Mouse (Mus musculus): ENCODE data around the gene Ccdc7a.
"Not testable (repeated sequence)": the region's sequence is repeated elsewhere in the genome, so short reads cannot be mapped to it uniquely, and the experiment has no call there.

Gene Ccdc7a

DNA sequence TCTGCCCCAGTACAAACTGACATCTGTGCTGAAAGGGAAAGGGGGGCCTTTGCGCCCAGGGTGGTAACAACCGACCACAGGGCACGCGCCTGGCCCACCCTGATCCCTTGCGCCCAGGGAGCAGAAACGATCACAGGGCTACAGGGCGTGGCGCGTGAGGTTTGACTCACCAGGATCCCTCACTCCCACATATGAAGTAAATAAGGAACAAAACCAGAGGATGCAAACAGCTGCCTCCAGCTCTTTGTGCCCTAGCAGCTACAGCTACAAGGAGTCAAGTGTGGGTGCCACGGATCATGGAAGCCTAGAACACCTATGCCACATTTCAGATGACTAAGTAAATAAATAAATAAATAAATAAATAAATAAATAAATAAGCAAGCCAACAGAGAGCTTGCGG lies at the start of gene Ccdc7a:
Gene Ccdc7a, minus strand, starts transcription at position 101 of the 400 bp plus-strand sequence.
- not testable (repeated sequence) for DNase-seq

DNA sequence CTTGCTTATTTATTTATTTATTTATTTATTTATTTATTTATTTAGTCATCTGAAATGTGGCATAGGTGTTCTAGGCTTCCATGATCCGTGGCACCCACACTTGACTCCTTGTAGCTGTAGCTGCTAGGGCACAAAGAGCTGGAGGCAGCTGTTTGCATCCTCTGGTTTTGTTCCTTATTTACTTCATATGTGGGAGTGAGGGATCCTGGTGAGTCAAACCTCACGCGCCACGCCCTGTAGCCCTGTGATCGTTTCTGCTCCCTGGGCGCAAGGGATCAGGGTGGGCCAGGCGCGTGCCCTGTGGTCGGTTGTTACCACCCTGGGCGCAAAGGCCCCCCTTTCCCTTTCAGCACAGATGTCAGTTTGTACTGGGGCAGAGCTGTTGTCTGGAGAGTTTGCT lies 1.5 kb upstream of the Ccdc7a start, which contains the start of gene Ccdc7b:
Gene Ccdc7b, plus strand, starts transcription at position 301 of the 400 bp plus-strand sequence.
- not testable (repeated sequence) for DNase-seq

- DNase-seq, result no peak
Observed at GRCm38 (mm10) chr8:128991389-128991788, 73.9 kb downstream of the Ccdc7a start.

DNA sequence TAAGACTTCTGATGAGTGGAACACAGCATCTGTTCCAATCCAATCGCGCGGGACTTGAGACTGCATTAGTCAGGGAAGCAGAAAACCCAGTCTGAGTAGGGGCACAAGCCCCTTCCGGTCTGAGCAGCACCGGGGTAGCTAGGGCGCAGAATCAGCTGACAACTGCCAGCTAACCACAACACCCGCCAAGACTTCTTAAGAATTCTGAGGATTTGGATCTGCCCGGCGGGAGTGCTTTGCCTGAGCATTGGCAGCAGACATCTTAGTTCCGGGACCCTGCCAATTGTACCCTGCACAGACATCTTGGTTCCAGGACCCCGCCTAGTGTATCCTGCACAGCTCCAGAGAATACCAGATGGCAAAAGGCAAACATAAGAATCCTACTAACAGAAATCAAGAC lies 116.4 kb downstream of the Ccdc7a start:
- not testable (repeated sequence) for DNase-seq

GRCm38 (mm10) chr8:128941022-128941641 lies 124.2 kb downstream of the Ccdc7a start:
- DNase-seq, result peak in 1 of 2 experiments; percentile 42

DNA sequence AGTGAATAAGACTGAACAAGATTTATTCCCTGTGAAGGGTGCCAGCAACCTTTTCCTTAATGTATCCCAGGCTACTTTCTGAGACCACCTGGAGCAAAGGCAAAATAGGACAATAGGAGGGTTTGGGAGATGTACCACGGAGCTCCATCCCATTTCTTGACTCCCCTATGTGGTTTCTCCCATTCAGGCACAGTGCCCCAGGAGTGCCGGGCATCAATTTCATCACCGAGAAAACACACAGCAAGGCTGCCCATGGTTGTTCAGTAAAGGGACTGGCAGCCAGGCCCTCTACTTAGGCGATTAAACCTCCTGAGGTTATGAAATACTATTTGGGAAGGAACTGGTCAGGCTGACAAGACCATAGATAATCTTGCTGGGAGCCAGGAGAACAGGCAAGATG lies 131.9 kb downstream of the Ccdc7a start:
- DNase-seq, result no peak

GRCm38 (mm10) chr8:128882719-128883118 lies 182.6 kb downstream of the Ccdc7a start:
- no peak for DNase-seq

DNA sequence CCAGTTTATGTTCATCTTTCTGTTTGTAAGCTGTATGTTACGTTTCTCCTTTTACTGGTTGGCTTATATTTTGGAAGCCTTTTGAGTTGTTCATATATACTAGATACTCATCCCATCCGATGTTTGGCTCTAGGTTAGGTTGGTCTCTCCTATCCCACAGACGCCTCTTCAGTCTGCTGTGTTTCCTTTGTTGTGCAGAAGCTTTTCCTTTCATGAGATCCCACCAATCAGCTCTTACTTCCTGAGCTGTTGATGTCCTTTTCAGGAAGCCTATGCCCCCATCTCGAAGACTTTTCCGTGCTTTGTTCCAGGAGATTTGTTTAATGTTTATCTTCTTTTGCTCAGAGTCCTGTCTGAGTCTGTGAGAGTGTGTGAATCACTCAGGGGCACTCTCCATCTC lies 221.6 kb downstream of the Ccdc7a start:
- DNase-seq, result no peak

- DNase-seq, result no peak
Observed at GRCm38 (mm10) chr8:128812521-128812920, 252.8 kb downstream of the Ccdc7a start.

DNA sequence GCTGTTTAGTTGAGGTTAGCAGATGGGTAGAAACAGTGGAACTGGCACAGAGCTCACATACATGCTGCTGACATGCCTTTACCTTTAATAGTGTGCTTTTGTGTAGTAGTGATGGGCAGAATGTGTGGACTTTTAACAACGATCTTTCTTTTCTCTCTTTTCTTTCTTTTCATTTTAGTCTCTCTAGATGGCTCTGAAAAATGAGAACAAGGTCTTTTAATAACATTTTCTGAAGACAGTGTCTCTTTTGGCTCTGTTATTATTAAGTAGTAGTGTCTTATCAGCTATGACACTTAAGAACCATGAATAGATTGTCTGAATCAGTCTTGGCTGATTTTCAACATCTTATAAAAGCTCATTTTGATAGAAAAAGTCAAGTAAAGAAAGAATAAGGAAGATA lies 266.7 kb downstream of the Ccdc7a start, which contains the start of gene Gm3952:
Gene Gm3952, minus strand, starts transcription at position 101 of the 400 bp plus-strand sequence.
- DNase-seq, result no peak

- no peak for DNase-seq
Observed at GRCm38 (mm10) chr8:128735692-128736091, 329.6 kb downstream of the Ccdc7a start.

DNA sequence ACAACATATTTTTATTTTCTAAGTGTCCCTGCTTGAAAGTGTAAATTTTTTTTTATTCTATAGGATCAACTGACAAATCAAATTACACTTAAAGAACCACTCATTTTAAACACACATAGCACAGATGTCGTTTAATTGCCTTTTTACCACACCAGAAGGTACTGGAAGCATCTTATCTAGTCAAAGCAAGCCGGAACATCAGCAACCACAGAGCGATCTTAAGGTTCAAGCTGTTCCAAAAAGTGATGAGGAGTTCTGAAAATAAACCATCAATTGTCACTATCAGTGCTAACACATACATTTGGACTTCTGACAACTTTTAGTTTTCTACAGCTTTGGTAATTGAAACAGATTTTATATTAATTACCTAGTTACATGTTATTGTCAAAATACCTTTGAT lies 331.2 kb downstream of the Ccdc7a start:
- no peak for DNase-seq

- no peak for DNase-seq
Observed at GRCm38 (mm10) chr8:128732254-128732653, 333.1 kb downstream of the Ccdc7a start.

- no peak for DNase-seq
Observed at GRCm38 (mm10) chr8:128727213-128727612, 338.1 kb downstream of the Ccdc7a start.

GRCm38 (mm10) chr8:128724819-128725218 lies 340.5 kb downstream of the Ccdc7a start:
- DNase-seq, result no peak

- no peak for DNase-seq
Observed at GRCm38 (mm10) chr8:128716184-128716583, 349.1 kb downstream of the Ccdc7a start.

- DNase-seq, result peak; percentile 51 to 79
Observed at GRCm38 (mm10) chr8:128709261-128709660, 356.1 kb downstream of the Ccdc7a start.

DNA sequence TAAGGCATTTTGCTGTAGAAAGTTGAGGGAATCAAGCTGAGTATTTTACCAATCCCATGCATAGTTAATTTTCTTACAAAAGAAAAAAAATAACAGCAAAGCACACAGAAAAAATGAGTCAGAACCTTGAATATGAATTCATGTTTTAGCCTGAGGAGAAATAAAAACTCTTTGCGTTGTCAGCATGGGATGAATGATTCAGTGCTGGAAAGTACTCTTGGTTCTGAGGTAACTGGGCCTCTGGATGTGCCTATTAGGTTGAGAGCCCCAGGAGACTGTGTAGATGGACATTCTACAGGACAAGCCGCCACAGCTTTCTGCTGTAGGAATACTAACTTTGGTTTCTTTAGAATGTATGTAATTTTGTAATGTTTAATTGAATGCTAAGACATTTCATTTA lies 360.5 kb downstream of the Ccdc7a start:
- no peak for DNase-seq

- DNase-seq, result no peak
Observed at GRCm38 (mm10) chr8:128704376-128704775, 360.9 kb downstream of the Ccdc7a start.

DNA sequence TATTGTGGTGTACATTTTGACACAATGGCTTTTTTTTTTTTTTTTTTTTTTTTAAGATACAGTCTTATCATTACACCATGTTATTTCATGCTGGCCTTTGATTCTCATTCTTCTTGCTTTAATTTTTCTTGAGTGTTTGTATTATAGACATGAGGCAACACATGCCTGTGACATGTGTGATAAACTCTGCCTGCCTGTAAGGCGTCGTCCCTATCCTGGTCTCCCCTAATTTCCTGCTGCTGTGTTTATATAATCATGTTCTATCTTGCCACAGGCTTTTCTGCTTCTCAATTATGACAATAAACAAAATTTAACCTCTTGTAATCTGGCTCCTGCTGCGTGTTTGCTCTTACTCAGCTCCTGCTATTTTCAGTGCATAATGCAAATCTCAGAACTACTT lies 367.4 kb downstream of the Ccdc7a start:
- DNase-seq, result no peak

GRCm38 (mm10) chr8:128696701-128697397 lies 368.5 kb downstream of the Ccdc7a start:
- no peak for DNase-seq

GRCm38 (mm10) chr8:128690056-128690455 lies 375.3 kb downstream of the Ccdc7a start:
- no peak for DNase-seq

DNA sequence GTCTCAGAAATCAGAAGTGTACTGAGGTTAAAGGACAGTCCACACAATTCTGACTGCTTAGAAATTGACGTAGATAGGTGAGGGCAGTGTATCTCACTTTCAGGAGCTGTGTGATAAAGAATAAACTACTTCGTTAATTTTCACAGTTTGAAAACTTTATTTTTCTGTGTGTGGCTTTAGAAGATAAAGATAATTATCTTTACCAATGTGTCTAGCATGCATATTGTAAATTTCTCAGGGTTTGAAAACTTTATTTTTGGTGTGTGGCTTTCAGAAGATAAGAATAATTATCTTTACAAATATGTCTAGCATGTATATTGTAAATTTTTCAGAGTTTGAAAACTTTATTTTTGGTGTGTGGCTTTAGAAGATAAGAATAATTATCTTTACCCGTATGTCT lies 376.6 kb downstream of the Ccdc7a start:
- no peak for DNase-seq

DNA sequence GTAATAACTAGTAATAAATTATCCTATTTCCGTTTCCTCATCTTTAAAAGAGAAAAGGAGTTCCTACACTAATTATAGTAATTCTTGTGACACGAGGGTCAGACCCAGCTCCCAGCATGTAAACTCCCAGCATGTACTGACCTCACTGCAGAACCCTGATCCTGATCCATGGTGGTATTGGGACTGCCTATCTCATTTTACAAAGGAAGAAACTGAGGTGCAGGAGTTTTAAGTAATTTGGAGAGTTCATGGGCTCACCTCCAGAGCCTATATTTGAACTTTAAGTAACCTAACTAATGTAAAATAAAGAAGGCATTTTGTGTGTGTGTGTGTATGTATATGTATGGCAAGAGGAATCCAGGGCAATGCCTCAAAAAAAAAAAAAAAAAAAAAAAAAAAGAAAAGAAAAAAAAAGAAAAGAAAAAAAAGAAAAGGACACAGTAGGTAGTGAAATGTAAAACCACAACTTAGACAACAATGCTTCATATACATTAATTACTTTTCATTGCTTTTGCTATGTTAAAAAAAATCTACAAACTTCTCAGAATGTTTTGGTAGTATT lies 378.8 kb downstream of the Ccdc7a start:
- no peak for DNase-seq
